Mouse (Mus musculus) hematopoietic stem cell, adult 5-6 weeks (primary cell): Measurements from ENCODE around the gene Pgghg. TPM values are rescaled to one million over a fixed set of nuclear protein-coding genes. Genes with fewer than 3 reads are reported as not detected.

ENCODE experiments used
- ATAC-seq, 2 experiments: fragments of 125-278 bp in 1 of 2; replicated peaks in 1 of 2; 2 replicates each; pipeline ENCODE4 v1.8.0; 2016 to 2017; ENCODE audit warnings: inconsistent platforms in 2 of 2, mild to moderate bottlenecking in 2 of 2, moderate number of reproducible peaks in 2 of 2, low read depth in 1 of 2, moderate TSS enrichment in 1 of 2; ENCODE audit not compliant: low FRiP score in 2 of 2, poor library complexity in 2 of 2, severe bottlenecking in 2 of 2, insufficient read depth in 1 of 2, low TSS enrichment in 1 of 2
- total RNA-seq: library from RNA; stranded (forward); fragments of 172-1452, 232-1000 nt; gene quantifications from 2 replicates; pipeline ENCODE4 v1.2.3, GENCODE M21; 2017

Gene Pgghg
- total RNA-seq, 1 experiment from 2014 or later = 11.2 TPM

- no peak for ATAC-seq
These were observed 20.7 kb upstream of the Pgghg start, which contains the start of gene Nlrp6 for GRCm38 (mm10) chr7:140920418-140921029. Gene Nlrp6 (plus strand): TSS chr7:140920902.

- ATAC-seq = no peak
These were observed 19.8 kb upstream of the Pgghg start for GRCm38 (mm10) chr7:140921225-140921975.

GRCm38 (mm10) chr7:140922398-140923069 is 18.7 kb upstream of the Pgghg start:
- ATAC-seq = peak; percentile 28 to 43; a peak in 3 of 4 replicates

- ATAC-seq = peak in 1 of 2 experiments; percentile 43; a peak in 1 of 4 replicates
These were observed 18.0 kb upstream of the Pgghg start for GRCm38 (mm10) chr7:140923070-140923775.

GRCm38 (mm10) chr7:140927181-140927580 is 14.0 kb upstream of the Pgghg start:
- ATAC-seq = no peak

GRCm38 (mm10) chr7:140938436-140938835 is 2.8 kb upstream of the Pgghg start:
- ATAC-seq = no peak

GRCm38 (mm10) chr7:140938896-140939295 is 2.3 kb upstream of the Pgghg start:
- ATAC-seq = no peak

- no peak for ATAC-seq
These were observed 1.5 kb upstream of the Pgghg start for GRCm38 (mm10) chr7:140939669-140940171.

- ATAC-seq = no peak
These were observed 1.1 kb downstream of the Pgghg start for GRCm38 (mm10) chr7:140942341-140942740.

- no peak for ATAC-seq
These were observed 1.6 kb downstream of the Pgghg start for GRCm38 (mm10) chr7:140942811-140943210.

GRCm38 (mm10) chr7:140943356-140943755 is 2.2 kb downstream of the Pgghg start:
- ATAC-seq = no peak

- no peak for ATAC-seq
These were observed 3.0 kb downstream of the Pgghg start for GRCm38 (mm10) chr7:140944236-140944635.

GRCm38 (mm10) chr7:140945247-140945646 is 4.1 kb downstream of the Pgghg start:
- no peak for ATAC-seq

GRCm38 (mm10) chr7:140946311-140946710 is 5.1 kb downstream of the Pgghg start:
- ATAC-seq = no peak

- ATAC-seq = peak; percentile 76 to 77
These were observed 5.8 kb downstream of the Pgghg start for GRCm38 (mm10) chr7:140946980-140947379.

GRCm38 (mm10) chr7:140948161-140948560 is 7.0 kb downstream of the Pgghg start:
- no peak for ATAC-seq

- no peak for ATAC-seq
These were observed 8.1 kb downstream of the Pgghg start for GRCm38 (mm10) chr7:140949255-140949654.
